Mouse (Mus musculus) kidney, postnatal 10 days (tissue): ENCODE measurements at regions not wholly inside any gene's neighbourhood (a gene's known extent, or its start where the extent isn't known, plus 50 kb on each side); places are given as distances from the start of the nearest gene placed in this dataset.

Source experiments
- DNase-seq: peaks from one replicate; pipeline ENCODE4 v3.0.0; 2021; ENCODE audit warnings: mixed read lengths

DNA sequence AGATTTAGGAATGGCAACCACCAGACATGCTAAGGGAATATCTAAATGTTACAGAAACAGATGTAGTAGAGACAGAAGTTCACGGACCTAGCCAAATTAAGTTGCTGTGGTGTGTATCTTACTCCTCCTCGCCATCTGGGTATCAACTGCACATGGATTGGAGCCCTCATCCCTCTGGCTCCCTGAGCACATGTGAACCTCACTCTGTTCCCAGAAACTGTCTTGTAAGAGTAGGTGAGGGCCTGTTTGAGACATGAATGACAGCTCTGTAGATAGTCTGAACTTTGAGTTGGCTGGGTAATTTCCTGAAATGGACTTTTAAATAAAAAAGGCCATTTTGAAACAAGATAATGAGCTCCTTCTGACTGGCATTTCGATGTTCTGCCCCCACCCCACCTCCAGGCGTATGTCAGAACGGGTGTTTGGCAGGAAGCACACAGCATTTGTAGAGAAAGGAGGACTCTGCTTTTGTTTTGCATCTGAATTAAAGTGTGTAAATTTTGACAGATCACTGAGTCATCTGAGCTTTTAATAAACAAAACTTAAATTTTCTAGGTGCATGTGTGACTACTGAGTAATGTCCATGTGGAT is 196.9 kb upstream of the Cep126 start:
- DNase-seq = no peak

DNA sequence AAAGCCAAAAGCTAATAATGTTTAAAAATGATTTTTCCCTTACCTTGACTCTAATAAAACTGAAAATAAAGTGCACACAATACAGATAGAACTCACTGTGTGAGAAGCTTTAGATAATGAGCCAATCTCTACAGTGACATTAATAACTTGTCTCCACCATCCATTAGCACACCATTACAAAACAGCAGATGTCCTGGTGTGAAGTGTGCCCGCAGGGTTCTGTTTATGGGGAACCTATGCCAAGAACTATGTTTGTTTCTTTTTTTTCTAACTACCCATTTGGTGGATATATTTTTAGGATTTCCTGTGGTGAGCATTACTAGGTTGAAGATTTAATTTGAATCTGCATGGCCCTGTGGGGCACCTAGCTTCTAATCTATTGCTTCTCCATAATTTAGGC is 203.3 kb upstream of the Trpc6 start:
- DNase-seq = no peak

DNA sequence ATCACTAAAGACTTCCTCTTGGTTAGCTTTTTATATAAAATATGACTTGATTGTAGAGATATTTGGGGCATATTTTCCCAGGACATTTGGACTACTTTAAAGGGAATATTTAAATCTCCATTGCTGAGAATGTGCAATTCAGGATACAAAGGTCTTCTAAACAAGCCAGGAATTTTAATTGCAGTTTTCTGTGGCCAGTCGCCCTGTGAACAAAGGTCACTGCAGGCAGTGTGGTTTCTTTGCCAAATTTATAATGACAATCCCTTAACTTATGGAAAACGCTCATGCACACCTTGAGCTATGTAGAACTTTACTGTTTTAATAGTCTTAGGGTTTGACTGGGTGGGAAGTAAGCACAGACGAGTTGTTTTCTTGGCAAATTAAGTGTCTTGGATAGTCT is 192.9 kb upstream of the Trpc6 start:
- peak; percentile 34 for DNase-seq
